Mouse (Mus musculus): ENCODE data around the gene Gm5065. TPM values are rescaled to one million over a fixed set of nuclear protein-coding genes. Genes with fewer than 3 reads are reported as not detected.

Gm5065 gene
- total RNA-seq (2021), result not detected
- polyA plus RNA-seq (2012; rRNA removed), result not detected in 2 replicates
- long read RNA-seq, result 0 reads

DNA sequence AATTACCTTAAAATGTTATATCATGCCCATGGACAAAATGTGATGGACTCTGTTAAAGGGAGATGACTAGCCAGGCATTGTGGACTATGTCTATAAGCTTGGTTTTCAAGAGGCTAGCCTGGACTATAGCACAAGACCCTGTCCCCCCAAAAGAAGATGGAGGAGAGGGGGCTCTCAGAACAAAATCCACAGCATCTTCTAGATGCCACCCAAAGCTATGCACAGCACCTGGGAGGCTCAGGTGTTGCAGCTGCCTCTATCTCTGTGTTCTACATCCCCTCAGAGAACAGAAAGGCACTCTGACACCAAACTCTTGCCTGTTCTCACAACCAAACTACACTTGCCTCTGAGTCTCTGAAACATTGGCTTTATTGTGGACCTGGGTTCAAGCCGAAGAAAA lies at the start of gene Gm5065:
TSS of gene Gm5065 (plus strand) at position 301 of the 400 bp plus-strand sequence.
- Histone ChIP-seq H3K27ac (no peak within 1 kb of the TSS), H3K9ac (ENCODE audit: low read depth, low read length) (no peak within 1 kb of the TSS), H3K36me3 (ENCODE audit: control insufficient read depth, insufficient read depth, low read length) (no peaks in the 10 kb centered on the region), H3K4me1 (ENCODE audit: control insufficient read depth, insufficient read depth, low read length) (no peaks in the 10 kb centered on the region), H3K4me3 (no peak within 1 kb of the TSS), H3K27me3 (ENCODE audit: control insufficient read depth, insufficient read depth, low read length) (no peaks in the 10 kb centered on the region), H3K79me2 (replicated peaks; ENCODE audit: control insufficient read depth, insufficient read depth, low read length) (no peaks in the 10 kb centered on the region)
- no peak for DNase-seq
- intact Hi-C loops (cut with DNase I), result no loop called here
- WGBS, result 71% methylated on average over 1 of the region's 1 CpGs
- no peak for TF ChIP-seq EP300 (IDR thresholded peaks at IDR 0.05; ENCODE audit: insufficient read depth, low read depth, low read length)
- TF ChIP-seq POLR2A (IDR thresholded peaks at IDR 0.05; ENCODE audit: insufficient read depth, low read depth, low read length), result no peak
- TF ChIP-seq CTCF (IDR thresholded peaks at IDR 0.05), result no peak

DNA sequence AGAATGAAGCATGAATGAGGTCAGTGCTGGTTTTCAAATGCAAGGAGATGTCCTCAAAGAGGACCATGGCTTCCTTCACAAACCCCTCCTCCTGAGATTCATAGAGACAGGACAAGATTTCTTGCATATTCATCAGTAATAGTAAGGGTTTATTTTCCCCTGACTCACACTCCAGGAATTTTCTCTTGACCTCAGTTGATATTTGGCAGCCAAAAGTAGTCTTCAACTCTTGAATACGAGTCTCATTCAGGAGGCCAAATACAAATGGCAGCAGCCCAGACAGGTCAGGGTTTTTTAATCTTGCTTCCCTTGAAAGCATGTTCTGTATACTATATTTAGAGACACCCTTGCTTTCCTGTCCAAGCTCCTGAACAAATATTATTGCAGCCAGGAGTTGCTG lies 22.8 kb upstream of the Gm5065 start:
- DNase-seq, result no peak
- Histone ChIP-seq H3K27me3 (ENCODE audit: control insufficient read depth, insufficient read depth, low read length) (no peaks in the 10 kb centered on the region), H3K4me3 (no peak overlapping the region)

GRCm38 (mm10) chr7:5350935-5351334 lies 598 bp downstream of the Gm5065 start, which contains the start of gene Nlrp2:
Gene Nlrp2 (minus strand): TSS chr7:5351035.
- Histone ChIP-seq H3K27me3 (ENCODE audit: control insufficient read depth, insufficient read depth, low read length) (no peaks in the 10 kb centered on the region), H3K27ac (no peak within 1 kb of the TSS), H3K36me3 (ENCODE audit: control insufficient read depth, insufficient read depth, low read length) (no peaks in the 10 kb centered on the region), H3K4me1 (ENCODE audit: control insufficient read depth, insufficient read depth, low read length) (no peaks in the 10 kb centered on the region), H3K4me3 (no peak within 1 kb of the TSS), H3K79me2 (replicated peaks; ENCODE audit: control insufficient read depth, insufficient read depth, low read length) (no peaks in the 10 kb centered on the region), H3K9ac (ENCODE audit: low read depth, low read length) (no peak within 1 kb of the TSS)
- DNase-seq, result no peak
- intact Hi-C loops (cut with DNase I), result no loop called here
- 75% methylated on average over 4 of the region's 4 CpGs for WGBS
- TF ChIP-seq EP300 (IDR thresholded peaks at IDR 0.05; ENCODE audit: insufficient read depth, low read depth, low read length) (no peak), POLR2A (IDR thresholded peaks at IDR 0.05; ENCODE audit: insufficient read depth, low read depth, low read length) (no peak), CTCF (IDR thresholded peaks at IDR 0.05) (no peak)

More for the DNA sequence above, 22.8 kb upstream of the Gm5065 start:
- 48% methylated on average over 1 of the region's 1 CpGs for WGBS
- no peaks in the 10 kb centered on the region for H3K4me1 ChIP-seq (ENCODE audit: control insufficient read depth, insufficient read depth, low read length)
- H3K79me2 ChIP-seq (replicated peaks; ENCODE audit: control insufficient read depth, insufficient read depth, low read length), result no peaks in the 10 kb centered on the region
- intact Hi-C loops (cut with DNase I), result no loop called here
- no peak overlapping the region for H3K27ac ChIP-seq
- no peaks in the 10 kb centered on the region for H3K36me3 ChIP-seq (ENCODE audit: control insufficient read depth, insufficient read depth, low read length)
- TF ChIP-seq EP300 (IDR thresholded peaks at IDR 0.05; ENCODE audit: insufficient read depth, low read depth, low read length), result no peak
- TF ChIP-seq POLR2A (IDR thresholded peaks at IDR 0.05; ENCODE audit: insufficient read depth, low read depth, low read length), result no peak
- TF ChIP-seq CTCF (IDR thresholded peaks at IDR 0.05), result no peak
- no peak overlapping the region for H3K9ac ChIP-seq (ENCODE audit: low read depth, low read length)

DNA sequence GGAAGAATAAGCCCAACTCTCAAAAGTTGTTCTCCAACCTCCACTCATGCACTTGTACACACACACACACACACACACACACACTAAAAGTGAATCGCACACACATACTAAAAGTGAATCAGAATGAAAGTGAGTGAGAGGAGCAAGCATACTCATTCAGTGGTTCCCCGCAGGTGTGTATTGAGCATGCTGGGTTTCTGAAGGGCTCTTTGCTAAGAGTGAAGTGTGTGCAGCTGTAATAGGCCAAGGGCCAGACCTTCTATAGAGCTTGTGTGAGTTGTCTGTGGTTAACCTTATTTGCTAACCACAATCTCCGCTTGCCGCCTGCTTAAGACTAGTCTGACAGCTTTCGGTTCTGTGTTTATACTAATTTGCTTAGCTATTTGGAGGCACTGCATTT lies 13.3 kb downstream of the Gm5065 start:
- 89% methylated on average over 5 of the region's 5 CpGs for WGBS

GRCm38 (mm10) chr7:5366724-5367123 lies 16.4 kb downstream of the Gm5065 start:
- Histone ChIP-seq H3K36me3 (ENCODE audit: control insufficient read depth, insufficient read depth, low read length) (no peaks in the 10 kb centered on the region), H3K4me1 (ENCODE audit: control insufficient read depth, insufficient read depth, low read length) (no peaks in the 10 kb centered on the region), H3K27ac (no peak overlapping the region), H3K4me3 (no peak overlapping the region), H3K27me3 (ENCODE audit: control insufficient read depth, insufficient read depth, low read length) (no peaks in the 10 kb centered on the region), H3K79me2 (replicated peaks; ENCODE audit: control insufficient read depth, insufficient read depth, low read length) (no peaks in the 10 kb centered on the region), H3K9ac (ENCODE audit: low read depth, low read length) (no peak overlapping the region)
- DNase-seq, result no peak
- WGBS, result 68% methylated on average over 2 of the region's 2 CpGs
- intact Hi-C loops (cut with DNase I), result loop anchor here (1.0 kb wide), 1 partner anchor 31 kb away; no protein-coding TSS in a partner anchor
- TF ChIP-seq POLR2A (IDR thresholded peaks at IDR 0.05; ENCODE audit: insufficient read depth, low read depth, low read length) (no peak), EP300 (IDR thresholded peaks at IDR 0.05; ENCODE audit: insufficient read depth, low read depth, low read length) (no peak), CTCF (IDR thresholded peaks at IDR 0.05) (no peak)

More for the DNA sequence above, 13.3 kb downstream of the Gm5065 start:
- Histone ChIP-seq H3K9ac (ENCODE audit: low read depth, low read length) (no peak overlapping the region), H3K27ac (no peak overlapping the region), H3K27me3 (ENCODE audit: control insufficient read depth, insufficient read depth, low read length) (no peaks in the 10 kb centered on the region), H3K79me2 (replicated peaks; ENCODE audit: control insufficient read depth, insufficient read depth, low read length) (no peaks in the 10 kb centered on the region), H3K4me3 (no peak overlapping the region), H3K4me1 (ENCODE audit: control insufficient read depth, insufficient read depth, low read length) (no peaks in the 10 kb centered on the region), H3K36me3 (ENCODE audit: control insufficient read depth, insufficient read depth, low read length) (no peaks in the 10 kb centered on the region)
- DNase-seq, result no peak
- intact Hi-C loops (cut with DNase I), result no loop called here
- TF ChIP-seq EP300 (IDR thresholded peaks at IDR 0.05; ENCODE audit: insufficient read depth, low read depth, low read length) (no peak), CTCF (IDR thresholded peaks at IDR 0.05) (no peak)

GRCm38 (mm10) chr7:5406201-5406600 lies 55.9 kb downstream of the Gm5065 start:
- Histone ChIP-seq H3K36me3 (ENCODE audit: control insufficient read depth, insufficient read depth, low read length) (no peaks in the 10 kb centered on the region), H3K4me3 (no peak overlapping the region), H3K27me3 (ENCODE audit: control insufficient read depth, insufficient read depth, low read length) (no peaks in the 10 kb centered on the region), H3K4me1 (ENCODE audit: control insufficient read depth, insufficient read depth, low read length) (no peaks in the 10 kb centered on the region), H3K79me2 (replicated peaks; ENCODE audit: control insufficient read depth, insufficient read depth, low read length) (no peaks in the 10 kb centered on the region), H3K27ac (no peak overlapping the region), H3K9ac (ENCODE audit: low read depth, low read length) (no peak overlapping the region)
- TF ChIP-seq CTCF (IDR thresholded peaks at IDR 0.05) (no peak), EP300 (IDR thresholded peaks at IDR 0.05; ENCODE audit: insufficient read depth, low read depth, low read length) (no peak), POLR2A (IDR thresholded peaks at IDR 0.05; ENCODE audit: insufficient read depth, low read depth, low read length) (no peak)
- DNase-seq, result no peak
- intact Hi-C loops (cut with DNase I), result no loop called here
- WGBS, result 21% methylated on average over 2 of the region's 2 CpGs

Other genes with a start within 250 kb of the Gm5065 start
- gene Rfpl4, start 233.6 kb upstream of the Gm5065 start, total RNA-seq (2021), result not detected
- not detected in 2 replicates for gene Rfpl4, start 233.6 kb upstream of the Gm5065 start, polyA plus RNA-seq (2012; rRNA removed)
- 1 to 10 TPM; 6.2 to 8.1 TPM for gene Rasl2-9, start 224.6 kb upstream of the Gm5065 start, total RNA-seq (2021)
- gene Rasl2-9, start 224.6 kb upstream of the Gm5065 start, polyA plus RNA-seq (2012; rRNA removed), result 3.9 and 5.7 TPM in 2 replicates
- gene Vmn1r55, start 200.9 kb upstream of the Gm5065 start, total RNA-seq (2021), result not detected
- not detected in 2 replicates for gene Vmn1r55, start 200.9 kb upstream of the Gm5065 start, polyA plus RNA-seq (2012; rRNA removed)
- gene Vmn1r56, start 153.8 kb upstream of the Gm5065 start, total RNA-seq (2021), result not detected
- gene Vmn1r56, start 153.8 kb upstream of the Gm5065 start, polyA plus RNA-seq (2012; rRNA removed), result not detected in 2 replicates
- not detected for gene Vmn1r57, start 132.0 kb upstream of the Gm5065 start, total RNA-seq (2021)
- not detected in 2 replicates for gene Vmn1r57, start 132.0 kb upstream of the Gm5065 start, polyA plus RNA-seq (2012; rRNA removed)
- not detected for gene Nlrp2, start 498 bp downstream of the Gm5065 start, total RNA-seq (2021)
- gene Nlrp2, start 498 bp downstream of the Gm5065 start, polyA plus RNA-seq (2012; rRNA removed), result not detected in 2 replicates
- not detected for gene Vmn1r58, start 62.9 kb downstream of the Gm5065 start, total RNA-seq (2021)
- gene Vmn1r58, start 62.9 kb downstream of the Gm5065 start, polyA plus RNA-seq (2012; rRNA removed), result not detected in 2 replicates
- gene Vmn1r59, start 106.2 kb downstream of the Gm5065 start, total RNA-seq (2021), result not detected
- not detected in 2 replicates for gene Vmn1r59, start 106.2 kb downstream of the Gm5065 start, polyA plus RNA-seq (2012; rRNA removed)
- not detected for gene Vmn2r28, start 143.4 kb downstream of the Gm5065 start, total RNA-seq (2021)
- not detected in 2 replicates for gene Vmn2r28, start 143.4 kb downstream of the Gm5065 start, polyA plus RNA-seq (2012; rRNA removed)
- not detected for gene Vmn1r60, start 196.8 kb downstream of the Gm5065 start, total RNA-seq (2021)
- gene Vmn1r60, start 196.8 kb downstream of the Gm5065 start, polyA plus RNA-seq (2012; rRNA removed), result not detected in 2 replicates

Measured in heart, adult 2 months (tissue).